Mouse (Mus musculus) liver, embryonic 11.5 days (tissue): ENCODE data around the gene Ess2. TPM values are rescaled to one million over a fixed set of nuclear protein-coding genes. Genes with fewer than 3 reads are reported as not detected.
"Not testable (repeated sequence)": the region's sequence is repeated elsewhere in the genome, so short reads cannot be mapped to it uniquely, and the experiment has no call there.

Experiments
- ATAC-seq: fragments of 200-750 bp; cut with Nextera tagmentation; replicated peaks from 2 replicates; pipeline ENCODE4 v1.8.0; 2017; ENCODE audit warnings: moderate number of reproducible peaks, mild to moderate bottlenecking, moderate TSS enrichment, moderate library complexity; ENCODE audit not compliant: low FRiP score
- DNase-seq: peaks from one replicate; pipeline ENCODE4 v3.0.0-alpha.2; 2017; ENCODE audit warnings: low spot score
- H3K27ac ChIP-seq: fragments of 300-500 bp; sonication (generic); 2 replicates; pipeline ENCODE4 v1.5.1; 2014; ENCODE audit warnings: mild to moderate bottlenecking, low read depth, low read length, control low read depth
- H3K27me3 ChIP-seq: fragments of 300-500 bp; sonication (generic); replicated peaks from 2 replicates; pipeline ENCODE4 v1.6.1; 2014; ENCODE audit warnings: low read length, mixed read lengths; ENCODE audit not compliant: control insufficient read depth, insufficient read depth
- H3K36me3 ChIP-seq: fragments of 300-500 bp; sonication (generic); 2 replicates; pipeline ENCODE4 v1.6.1; 2014; ENCODE audit warnings: mild to moderate bottlenecking, low read length, moderate library complexity, mixed read lengths; ENCODE audit not compliant: control insufficient read depth, insufficient read depth
- H3K4me1 ChIP-seq: fragments of 300-500 bp; sonication (generic); replicated peaks from 2 replicates; pipeline ENCODE4 v1.6.1; 2014; ENCODE audit warnings: low read length, mixed read lengths; ENCODE audit not compliant: control insufficient read depth, insufficient read depth
- H3K4me2 ChIP-seq: fragments of 300-500 bp; sonication (generic); 2 replicates; pipeline ENCODE4 v1.6.1; 2014; ENCODE audit warnings: mild to moderate bottlenecking, control low read depth, moderate library complexity
- H3K4me3 ChIP-seq: fragments of 300-500 bp; sonication (generic); 2 replicates; pipeline ENCODE4 v1.5.1; 2014; ENCODE audit warnings: low read depth, low read length, control low read depth
- H3K9ac ChIP-seq: fragments of 300-500 bp; sonication (generic); 2 replicates; pipeline ENCODE4 v1.6.1; 2014; ENCODE audit warnings: low read depth, low read length, control low read depth
- H3K9me3 ChIP-seq: fragments of 300-500 bp; sonication (generic); 2 replicates; pipeline ENCODE4 v1.6.1; 2016; ENCODE audit warnings: low read length, inconsistent platforms, mixed read lengths; ENCODE audit not compliant: control insufficient read depth
- WGBS: fragments of 180-500 bp; shearing (Covaris S2); extraction: QIAGEN DNeasy Blood & Tissue Kit; methylation state at CpG from one replicate; pipeline ENCODE4 v1.1.7; 2014; 5-methylcytosine and 5-hydroxymethylcytosine counted together
- polyA plus RNA-seq: library from polyadenylated mRNA; unstranded; fragments of >200 nt; fragmentation: Nextera tagmentation; extraction: Ambion mirVana; gene quantifications from 2 replicates; pipeline ENCODE4 v1.2.1, GENCODE M21; 2014

Gene Ess2
- 24.4 and 26.4 TPM in 2 replicates for polyA plus RNA-seq

- 0% methylated on average over 35 of the region's 35 CpGs for WGBS
- Histone ChIP-seq H3K4me2 (peak within 1 kb of the TSS; percentile 73), H3K27me3 (peaks cover 40% of the 10 kb centered on the region), H3K27ac (no peak within 1 kb of the TSS), H3K9me3 (no peaks in the 10 kb centered on the region), H3K36me3 (peaks cover 14% of the 10 kb centered on the region), H3K9ac (peak within 1 kb of the TSS; percentile 73), H3K4me1 (peaks cover 17% of the 10 kb centered on the region), H3K4me3 (peak within 1 kb of the TSS; percentile 70)
- DNase-seq: peak; percentile 86
- peak; percentile 91 for ATAC-seq
Measured at GRCm38 (mm10) chr16:17911052-17911595, at the start of gene Ess2. Ess2 (minus strand) TSS chr16:17911348.

GRCm38 (mm10) chr16:17956052-17956638 lies 45.0 kb upstream of the Ess2 start:
- WGBS: 95% methylated on average over 17 of the region's 17 CpGs
- H3K36me3 ChIP-seq, H3K4me3 ChIP-seq, H3K4me2 ChIP-seq, H3K27me3 ChIP-seq, H3K9me3 ChIP-seq, DNase-seq, ATAC-seq, H3K27ac ChIP-seq, H3K9ac ChIP-seq, H3K4me1 ChIP-seq: not testable (repeated sequence)

- ATAC-seq: no peak
- Histone ChIP-seq H3K4me1 (no peaks in the 10 kb centered on the region), H3K9ac (no peak overlapping the region), H3K9me3 (no peaks in the 10 kb centered on the region), H3K4me2 (no peak overlapping the region), H3K36me3 (no peaks in the 10 kb centered on the region), H3K4me3 (no peak overlapping the region), H3K27ac (no peak overlapping the region), H3K27me3 (no peaks in the 10 kb centered on the region)
- DNase-seq: no peak
- WGBS: 73% methylated on average over 3 of the region's 4 CpGs
Measured at GRCm38 (mm10) chr16:17951618-17952017, 40.5 kb upstream of the Ess2 start.

- Histone ChIP-seq H3K27me3 (no peaks in the 10 kb centered on the region), H3K9me3 (no peaks in the 10 kb centered on the region), H3K4me2 (no peak overlapping the region), H3K27ac (no peak overlapping the region), H3K4me1 (no peaks in the 10 kb centered on the region), H3K9ac (no peak overlapping the region), H3K4me3 (no peak overlapping the region), H3K36me3 (no peaks in the 10 kb centered on the region)
- ATAC-seq (no peak), DNase-seq (no peak)
- WGBS: 72% methylated on average over 4 of the region's 4 CpGs
Measured at GRCm38 (mm10) chr16:17950068-17950467, 38.9 kb upstream of the Ess2 start.

GRCm38 (mm10) chr16:17949421-17949877 lies 38.3 kb upstream of the Ess2 start:
- no peaks in the 10 kb centered on the region for H3K36me3 ChIP-seq
- no peaks in the 10 kb centered on the region for H3K4me1 ChIP-seq
- no peak overlapping the region for H3K4me3 ChIP-seq
- H3K27me3 ChIP-seq: no peaks in the 10 kb centered on the region
- DNase-seq: no peak
- no peak overlapping the region for H3K4me2 ChIP-seq
- no peak overlapping the region for H3K9ac ChIP-seq
- H3K9me3 ChIP-seq: no peaks in the 10 kb centered on the region
- no peak overlapping the region for H3K27ac ChIP-seq
- 49% methylated on average over 2 of the region's 2 CpGs for WGBS
- no peak for ATAC-seq

- no peak overlapping the region for H3K9ac ChIP-seq
- no peak overlapping the region for H3K4me2 ChIP-seq
- no peak overlapping the region for H3K4me3 ChIP-seq
- H3K36me3 ChIP-seq: no peaks in the 10 kb centered on the region
- H3K9me3 ChIP-seq: no peaks in the 10 kb centered on the region
- H3K4me1 ChIP-seq: no peaks in the 10 kb centered on the region
- no peak overlapping the region for H3K27ac ChIP-seq
- no peaks in the 10 kb centered on the region for H3K27me3 ChIP-seq
- ATAC-seq (no peak), DNase-seq (no peak)
- WGBS: 60% methylated on average over 7 of the region's 7 CpGs
Measured at GRCm38 (mm10) chr16:17945081-17945831, 34.1 kb upstream of the Ess2 start.

GRCm38 (mm10) chr16:17943466-17943865 lies 32.3 kb upstream of the Ess2 start:
- H3K4me1 ChIP-seq: peaks cover 6% of the 10 kb centered on the region
- no peak overlapping the region for H3K4me3 ChIP-seq
- no peaks in the 10 kb centered on the region for H3K36me3 ChIP-seq
- H3K4me2 ChIP-seq: no peak overlapping the region
- no peak for ATAC-seq
- no peak for DNase-seq
- no peak overlapping the region for H3K27ac ChIP-seq
- WGBS: 67% methylated on average over 8 of the region's 8 CpGs
- H3K27me3 ChIP-seq: no peaks in the 10 kb centered on the region
- H3K9me3 ChIP-seq: no peaks in the 10 kb centered on the region
- H3K9ac ChIP-seq: no peak overlapping the region

- no peaks in the 10 kb centered on the region for H3K27me3 ChIP-seq
- no peak overlapping the region for H3K4me3 ChIP-seq
- DNase-seq (no peak), ATAC-seq (peak; percentile 87)
- H3K4me1 ChIP-seq: peaks cover 16% of the 10 kb centered on the region
- peak overlapping the region; percentile 63 for H3K27ac ChIP-seq
- H3K36me3 ChIP-seq: no peaks in the 10 kb centered on the region
- peak overlapping the region; percentile 6 for H3K4me2 ChIP-seq
- no peak overlapping the region; the same call in 1 of the 2 replicates for H3K9ac ChIP-seq
- no peaks in the 10 kb centered on the region for H3K9me3 ChIP-seq
- 32% methylated on average over 9 of the region's 9 CpGs for WGBS
Measured at GRCm38 (mm10) chr16:17939255-17939751, 28.2 kb upstream of the Ess2 start.
